Mouse (Mus musculus): Measurements from ENCODE around the gene Acp1. TPM values are rescaled to one million over a fixed set of nuclear protein-coding genes. Genes with fewer than 3 reads are reported as not detected.

Acp1 gene
- total RNA-seq, 2 experiments from 2014 or later: 34.8 to 37.6 TPM

- DNase-seq: no peak
- no peak for TF ChIP-seq CTCF (IDR thresholded peaks at IDR 0.05)
- intact Hi-C loops (cut with DNase I): no loop called here
Measured at GRCm38 (mm10) chr12:30897039-30897438, 14.3 kb downstream of the Acp1 start.

GRCm38 (mm10) chr12:30891438-30891837, 20.0 kb downstream of the Acp1 start:
- no peak for DNase-seq
- Histone ChIP-seq H3K4me3 (no peak overlapping the region), H3K27ac (no peak overlapping the region)
- TF ChIP-seq CTCF (IDR thresholded peaks at IDR 0.05): no peak
- intact Hi-C loops (cut with DNase I): no loop called here

More at GRCm38 (mm10) chr12:30897039-30897438, 14.3 kb downstream of the Acp1 start:
- Histone ChIP-seq H3K4me3 (no peak overlapping the region), H3K27ac (no peak overlapping the region)

DNA sequence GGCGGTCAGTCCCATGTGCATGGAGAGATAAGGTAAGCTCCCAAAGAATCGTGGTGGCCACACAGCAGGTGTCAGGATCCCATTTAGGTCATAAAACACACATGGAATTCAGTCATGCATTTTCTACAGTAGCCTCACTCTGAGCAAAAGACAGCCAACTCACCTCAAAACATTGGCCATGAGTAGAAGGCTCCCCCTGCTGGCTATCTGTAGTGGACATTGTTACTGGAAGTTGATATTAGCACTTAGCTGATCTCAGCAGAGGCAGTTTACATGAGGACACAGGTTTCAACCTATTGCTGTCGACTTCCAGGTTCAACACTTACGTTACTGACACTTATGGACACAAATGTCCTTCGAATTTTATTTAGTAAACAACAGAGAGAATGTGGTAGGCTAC, 21.3 kb downstream of the Acp1 start:
- no peak overlapping the region for H3K4me3 ChIP-seq
- no peak overlapping the region for H3K27ac ChIP-seq
- TF ChIP-seq CTCF (IDR thresholded peaks at IDR 0.05): peak; percentile 73
- intact Hi-C loops (cut with DNase I): loop anchor here (1.0 kb wide), 1 partner anchor 293 kb away; no protein-coding TSS in a partner anchor
- DNase-seq: peak; percentile 45

GRCm38 (mm10) chr12:30888003-30888402, 23.4 kb downstream of the Acp1 start:
- intact Hi-C loops (cut with DNase I): no loop called here
- no peak for DNase-seq

GRCm38 (mm10) chr12:30885891-30886290, 25.5 kb downstream of the Acp1 start:
- peak; percentile 54 for DNase-seq
- no peak for TF ChIP-seq CTCF (IDR thresholded peaks at IDR 0.05)
- Histone ChIP-seq H3K27ac (no peak overlapping the region), H3K4me3 (peak overlapping the region; percentile 30)
- intact Hi-C loops (cut with DNase I): no loop called here

More at GRCm38 (mm10) chr12:30888003-30888402, 23.4 kb downstream of the Acp1 start:
- TF ChIP-seq CTCF (IDR thresholded peaks at IDR 0.05): no peak
- no peak overlapping the region for H3K27ac ChIP-seq
- H3K4me3 ChIP-seq: no peak overlapping the region

- no peak for TF ChIP-seq CTCF (IDR thresholded peaks at IDR 0.05)
- intact Hi-C loops (cut with DNase I): no loop called here
- peak overlapping the region; percentile 57 for H3K27ac ChIP-seq
- peak overlapping the region; percentile 67 for H3K4me3 ChIP-seq
- DNase-seq: no peak
Measured at GRCm38 (mm10) chr12:30884622-30885230, 26.7 kb downstream of the Acp1 start.

- intact Hi-C loops (cut with DNase I): no loop called here
- peak; percentile 49 for DNase-seq
- no peak for TF ChIP-seq CTCF (IDR thresholded peaks at IDR 0.05)
- peak within 1 kb of the TSS; percentile 57 for H3K27ac ChIP-seq
- peak within 1 kb of the TSS; percentile 67 for H3K4me3 ChIP-seq
Measured at GRCm38 (mm10) chr12:30883986-30884621, 27.3 kb downstream of the Acp1 start, which contains the start of gene Alkal2. TSS of gene Alkal2 (plus strand) at chr12:30884322.

- no peak for DNase-seq
- no peak for TF ChIP-seq CTCF (IDR thresholded peaks at IDR 0.05)
- intact Hi-C loops (cut with DNase I): no loop called here
- H3K4me3 ChIP-seq: peak overlapping the region; percentile 67
- H3K27ac ChIP-seq: no peak overlapping the region
Measured at GRCm38 (mm10) chr12:30883592-30883985, 27.8 kb downstream of the Acp1 start.

- intact Hi-C loops (cut with DNase I): no loop called here
- TF ChIP-seq CTCF (IDR thresholded peaks at IDR 0.05): peak; percentile 17; the same call in 1 of the 2 replicates
- H3K27ac ChIP-seq: no peak overlapping the region
- DNase-seq: no peak
- no peak overlapping the region for H3K4me3 ChIP-seq
Measured at GRCm38 (mm10) chr12:30879447-30879846, 31.9 kb downstream of the Acp1 start.

DNA sequence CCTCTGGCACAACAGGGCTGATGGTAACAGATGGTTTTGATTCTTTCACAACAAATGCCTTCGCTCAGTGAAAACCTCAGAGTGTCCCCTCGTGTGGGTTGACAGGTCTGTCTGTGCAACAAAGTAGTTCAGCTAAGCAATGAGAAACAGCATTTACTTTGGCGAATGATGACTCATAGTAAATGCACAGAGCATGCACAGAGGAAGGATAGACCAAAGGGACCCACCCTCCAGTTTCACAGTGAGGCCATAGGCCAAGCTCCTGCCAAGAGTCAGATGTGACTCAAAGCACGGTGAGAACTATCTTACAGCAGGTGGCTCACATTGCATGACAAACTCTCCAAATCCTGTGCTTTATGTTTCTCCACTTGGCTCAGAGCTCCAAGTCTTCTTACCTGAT, 45.6 kb downstream of the Acp1 start:
- H3K27ac ChIP-seq: no peak overlapping the region
- no peak overlapping the region for H3K4me3 ChIP-seq
- intact Hi-C loops (cut with DNase I): no loop called here
- no peak for DNase-seq
- no peak for TF ChIP-seq CTCF (IDR thresholded peaks at IDR 0.05)

- intact Hi-C loops (cut with DNase I): no loop called here
- Histone ChIP-seq H3K4me3 (no peak overlapping the region), H3K27ac (no peak overlapping the region)
- no peak for DNase-seq
- no peak for TF ChIP-seq CTCF (IDR thresholded peaks at IDR 0.05)
Measured at GRCm38 (mm10) chr12:30864347-30864746, 47.0 kb downstream of the Acp1 start.

GRCm38 (mm10) chr12:30856172-30856571, 55.2 kb downstream of the Acp1 start:
- TF ChIP-seq CTCF (IDR thresholded peaks at IDR 0.05): no peak
- Histone ChIP-seq H3K4me3 (no peak overlapping the region), H3K27ac (no peak overlapping the region)
- intact Hi-C loops (cut with DNase I): no loop called here
- no peak for DNase-seq

GRCm38 (mm10) chr12:30855442-30856159, 55.8 kb downstream of the Acp1 start:
- intact Hi-C loops (cut with DNase I): no loop called here
- TF ChIP-seq CTCF (IDR thresholded peaks at IDR 0.05): no peak
- no peak for DNase-seq
- Histone ChIP-seq H3K27ac (no peak overlapping the region), H3K4me3 (no peak overlapping the region)

All from gastrocnemius, adult 2 months (tissue).